Mouse (Mus musculus) spleen, adult 2 months (tissue): ENCODE data around the gene Tent4b. TPM values are rescaled to one million over a fixed set of nuclear protein-coding genes. Genes with fewer than 3 reads are reported as not detected.
A peak's percentile ranks its signal among the peaks of the same experiment; 100 is the strongest.

Source experiments
- DNase-seq, 2 experiments: peaks; one replicate each; pipeline versions ENCODE4 v3.0.0 to v3.0.0-alpha.2; 2012 to 2021; ENCODE audit warnings: low spot score in 2 of 2, low read depth in 1 of 2
- H3K27ac ChIP-seq: fragments of 200-500 bp; 2 replicates; pipeline ENCODE4 v1.5.1; 2012; ENCODE audit warnings: low read length, inconsistent platforms; ENCODE audit not compliant: insufficient read depth
- H3K27me3 ChIP-seq: fragments of 200-500 bp; 2 replicates; pipeline ENCODE4 v1.6.1; 2012; ENCODE audit warnings: mild to moderate bottlenecking, moderate library complexity, low read length, inconsistent platforms; ENCODE audit not compliant: control insufficient read depth, insufficient read depth
- H3K36me3 ChIP-seq: fragments of 200-500 bp; 2 replicates; pipeline ENCODE4 v1.6.1; 2012; ENCODE audit warnings: mild to moderate bottlenecking, low read length, inconsistent platforms; ENCODE audit not compliant: control insufficient read depth, insufficient read depth
- H3K4me1 ChIP-seq: fragments of 200-500 bp; 2 replicates; pipeline ENCODE4 v1.6.1; 2011; ENCODE audit warnings: inconsistent platforms; ENCODE audit not compliant: control insufficient read depth, insufficient read depth, insufficient read length
- H3K4me3 ChIP-seq: fragments of 200-500 bp; 2 replicates; pipeline ENCODE4 v1.5.1; 2011; ENCODE audit warnings: mild to moderate bottlenecking, inconsistent platforms; ENCODE audit not compliant: insufficient read depth, insufficient read length; ENCODE audit errors: extremely low read depth
- CTCF ChIP-seq: fragments of 200-500 bp; IDR thresholded peaks from 2 replicates; pipeline ENCODE4 v1.5.1; 2011; ENCODE audit warnings: mild to moderate bottlenecking, inconsistent platforms; ENCODE audit not compliant: insufficient read depth, insufficient read length, insufficient replicate concordance; ENCODE audit errors: extremely low read depth
- POLR2A ChIP-seq: fragments of 200-500 bp; IDR thresholded peaks from 2 replicates; pipeline ENCODE4 v1.6.1; 2011; ENCODE audit warnings: low read depth, low read length, inconsistent platforms
- WGBS: fragments of 180-500 bp; shearing (Covaris S2); methylation state at CpG from one replicate; pipeline ENCODE4 v1.1.7; 2018; 5-methylcytosine and 5-hydroxymethylcytosine counted together
- polyA plus RNA-seq: library from polyadenylated mRNA; depleted of rRNA; stranded (reverse); fragments of >200 nt; gene quantifications from 2 replicates; pipeline ENCODE4 v1.2.3, GENCODE M21; 2012

Gene Tent4b
- polyA plus RNA-seq, 1 experiment: 15.3 TPM

GRCm38 (mm10) chr8:88183121-88183520, 15.9 kb upstream of the Tent4b start:
- H3K36me3 ChIP-seq: no peaks in the 10 kb centered on the region
- no peak overlapping the region for H3K27ac ChIP-seq
- TF ChIP-seq CTCF (no peak), POLR2A (no peak)
- WGBS: 68% methylated on average over 2 of the region's 2 CpGs
- no peak for DNase-seq
- H3K27me3 ChIP-seq: no peaks in the 10 kb centered on the region
- H3K4me3 ChIP-seq: no peak overlapping the region
- no peaks in the 10 kb centered on the region for H3K4me1 ChIP-seq

GRCm38 (mm10) chr8:88184914-88185313, 14.1 kb upstream of the Tent4b start:
- Histone ChIP-seq H3K27me3 (no peaks in the 10 kb centered on the region), H3K27ac (no peak overlapping the region), H3K4me1 (no peaks in the 10 kb centered on the region), H3K4me3 (no peak overlapping the region), H3K36me3 (no peaks in the 10 kb centered on the region)
- TF ChIP-seq POLR2A (no peak), CTCF (no peak)
- no peak for DNase-seq
- 90% methylated on average over 1 of the region's 1 CpGs for whole genome bisulfite sequencing

GRCm38 (mm10) chr8:88185716-88186115, 13.3 kb upstream of the Tent4b start:
- TF ChIP-seq CTCF (no peak), POLR2A (no peak)
- no peaks in the 10 kb centered on the region for H3K36me3 ChIP-seq
- H3K4me3 ChIP-seq: no peak overlapping the region
- WGBS: 89% methylated on average over 6 of the region's 6 CpGs
- H3K27me3 ChIP-seq: no peaks in the 10 kb centered on the region
- H3K27ac ChIP-seq: no peak overlapping the region
- DNase-seq: no peak
- H3K4me1 ChIP-seq: no peaks in the 10 kb centered on the region

- Histone ChIP-seq H3K36me3 (no peaks in the 10 kb centered on the region), H3K4me3 (no peak overlapping the region), H3K4me1 (peaks cover 14% of the 10 kb centered on the region), H3K27me3 (no peaks in the 10 kb centered on the region; the same call in 1 of the 2 replicates), H3K27ac (no peak overlapping the region)
- no peak for DNase-seq
- WGBS: 90% methylated on average over 3 of the region's 3 CpGs
- no peak for TF ChIP-seq POLR2A
- TF ChIP-seq CTCF: no peak
These were observed 1.7 kb upstream of the Tent4b start for GRCm38 (mm10) chr8:88197328-88197727.

GRCm38 (mm10) chr8:88198551-88198944, 465 bp upstream of the Tent4b start:
- 2% methylated on average over 10 of the region's 10 CpGs for WGBS
- DNase-seq: peak in 1 of 2 experiments; percentile 5
- Histone ChIP-seq H3K27me3 (no peaks in the 10 kb centered on the region; the same call in 1 of the 2 replicates), H3K4me3 (peak overlapping the region; percentile 99), H3K4me1 (peaks cover 14% of the 10 kb centered on the region), H3K36me3 (no peaks in the 10 kb centered on the region), H3K27ac (peak overlapping the region; percentile 99)
- TF ChIP-seq CTCF (no peak), POLR2A (no peak)

GRCm38 (mm10) chr8:88199700-88200601, 938 bp downstream of the Tent4b start:
- DNase-seq: peak in 1 of 2 experiments; percentile 35
- H3K4me1 ChIP-seq: peaks cover 14% of the 10 kb centered on the region
- peak overlapping the region; percentile 85; the same call in 1 of the 2 replicates for H3K27ac ChIP-seq
- H3K36me3 ChIP-seq: 0 out of 2 replicates have a peak, but pooled peaks cover 2% of the 10 kb centered on the region
- H3K4me3 ChIP-seq: peak overlapping the region; percentile 87
- 1% methylated on average over 78 of the region's 117 CpGs for WGBS
- H3K27me3 ChIP-seq: no peaks in the 10 kb centered on the region; the same call in 1 of the 2 replicates
- TF ChIP-seq POLR2A (no peak), CTCF (no peak)
